Mouse (Mus musculus): ENCODE measurements around the gene Dna2. TPM values are rescaled to one million over a fixed set of nuclear protein-coding genes. Genes with fewer than 3 reads are reported as not detected.

Gene Dna2
- polyA plus RNA-seq, 1 experiment: 0.77 TPM

GRCm38 (mm10) chr10:62948551-62948950 is 1.7 kb downstream of the Dna2 start:
- no peak for TF ChIP-seq MYOD1 (IDR thresholded peaks at IDR 0.05; ENCODE audit: control insufficient read depth in 1 of 3, insufficient read length in 2 of 3, low read depth in 2 of 3)
- no peak for TF ChIP-seq POLR2A (IDR thresholded peaks at IDR 0.05; ENCODE audit: insufficient read length, low read depth)
- TF ChIP-seq USF1 (IDR thresholded peaks at IDR 0.05; ENCODE audit: low read depth): no peak
- no peak for TF ChIP-seq MYOG (IDR thresholded peaks at IDR 0.05; ENCODE audit: control insufficient read depth in 1 of 3, insufficient read depth in 1 of 3, insufficient read length in 2 of 3, low read depth in 2 of 3)
- no peak for TF ChIP-seq MAX (IDR thresholded peaks at IDR 0.05; ENCODE audit: low read depth)
- TF ChIP-seq E2F4 (IDR thresholded peaks at IDR 0.05; ENCODE audit: insufficient read depth): no peak
- TF ChIP-seq TCF12 (IDR thresholded peaks at IDR 0.05; ENCODE audit: insufficient read depth, poor library complexity, severe bottlenecking): no peak
- no peak for TF ChIP-seq REST (IDR thresholded peaks at IDR 0.05; ENCODE audit: insufficient read depth, insufficient read length)
- TF ChIP-seq POLR2AphosphoS2 (IDR thresholded peaks at IDR 0.05; ENCODE audit: insufficient read length, low read depth): no peak
- TF ChIP-seq TCF3 (IDR thresholded peaks at IDR 0.05; ENCODE audit: insufficient read length, low read depth): no peak
- TF ChIP-seq CEBPB (IDR thresholded peaks at IDR 0.05; ENCODE audit: insufficient read depth, poor library complexity, severe bottlenecking): no peak
- no peak for TF ChIP-seq SRF (IDR thresholded peaks at IDR 0.05; ENCODE audit: control insufficient read depth, insufficient read length, low read depth)
- Histone ChIP-seq H3K4me2 (ENCODE audit: low read depth) (no peak overlapping the region), H3ac (ENCODE audit: control insufficient read depth, insufficient read length) (no peak overlapping the region), H3K4me3 (no peak overlapping the region), H3K79me2 (ENCODE audit: control insufficient read depth, insufficient read depth) (no peaks in the 10 kb centered on the region), H3K27me3 (ENCODE audit: control insufficient read depth, insufficient read depth, insufficient read length) (no peaks in the 10 kb centered on the region), H3K36me3 (ENCODE audit: control insufficient read depth, insufficient read depth) (no peaks in the 10 kb centered on the region)

GRCm38 (mm10) chr10:62963956-62964355 is 17.1 kb downstream of the Dna2 start:
- Histone ChIP-seq H3K4me2 (ENCODE audit: low read depth) (no peak overlapping the region), H3K27me3 (ENCODE audit: control insufficient read depth, insufficient read depth, insufficient read length) (no peaks in the 10 kb centered on the region)

GRCm38 (mm10) chr10:62965796-62966195 is 19.0 kb downstream of the Dna2 start:
- no peaks in the 10 kb centered on the region for H3K79me2 ChIP-seq (ENCODE audit: control insufficient read depth, insufficient read depth)
- H3K36me3 ChIP-seq (ENCODE audit: control insufficient read depth, insufficient read depth): no peaks in the 10 kb centered on the region
- no peak overlapping the region for H3ac ChIP-seq (ENCODE audit: control insufficient read depth, insufficient read length)
- no peak overlapping the region for H3K4me3 ChIP-seq
- H3K4me2 ChIP-seq (ENCODE audit: low read depth): no peak overlapping the region
- no peak for TF ChIP-seq MYOG (IDR thresholded peaks at IDR 0.05; ENCODE audit: control insufficient read depth in 1 of 3, insufficient read depth in 1 of 3, insufficient read length in 2 of 3, low read depth in 2 of 3)
- TF ChIP-seq CEBPB (IDR thresholded peaks at IDR 0.05; ENCODE audit: insufficient read depth, poor library complexity, severe bottlenecking): no peak
- TF ChIP-seq MYOD1 (IDR thresholded peaks at IDR 0.05; ENCODE audit: control insufficient read depth in 1 of 3, insufficient read length in 2 of 3, low read depth in 2 of 3): no peak
- TF ChIP-seq TCF3 (IDR thresholded peaks at IDR 0.05; ENCODE audit: insufficient read length, low read depth): no peak
- TF ChIP-seq POLR2A (IDR thresholded peaks at IDR 0.05; ENCODE audit: insufficient read length, low read depth): no peak
- no peak for TF ChIP-seq E2F4 (IDR thresholded peaks at IDR 0.05; ENCODE audit: insufficient read depth)
- no peak for TF ChIP-seq MAX (IDR thresholded peaks at IDR 0.05; ENCODE audit: low read depth)
- no peak for TF ChIP-seq SRF (IDR thresholded peaks at IDR 0.05; ENCODE audit: control insufficient read depth, insufficient read length, low read depth)
- TF ChIP-seq USF1 (IDR thresholded peaks at IDR 0.05; ENCODE audit: low read depth): no peak
- no peak for TF ChIP-seq TCF12 (IDR thresholded peaks at IDR 0.05; ENCODE audit: insufficient read depth, poor library complexity, severe bottlenecking)
- no peaks in the 10 kb centered on the region for H3K27me3 ChIP-seq (ENCODE audit: control insufficient read depth, insufficient read depth, insufficient read length)

More at GRCm38 (mm10) chr10:62963956-62964355, 17.1 kb downstream of the Dna2 start:
- no peak overlapping the region for H3K4me3 ChIP-seq
- no peaks in the 10 kb centered on the region for H3K36me3 ChIP-seq (ENCODE audit: control insufficient read depth, insufficient read depth)
- H3K79me2 ChIP-seq (ENCODE audit: control insufficient read depth, insufficient read depth): no peaks in the 10 kb centered on the region
- no peak overlapping the region for H3ac ChIP-seq (ENCODE audit: control insufficient read depth, insufficient read length)
- no peak for TF ChIP-seq USF1 (IDR thresholded peaks at IDR 0.05; ENCODE audit: low read depth)
- no peak for TF ChIP-seq MYOD1 (IDR thresholded peaks at IDR 0.05; ENCODE audit: control insufficient read depth in 1 of 3, insufficient read length in 2 of 3, low read depth in 2 of 3)
- TF ChIP-seq POLR2AphosphoS2 (IDR thresholded peaks at IDR 0.05; ENCODE audit: insufficient read length, low read depth): no peak
- no peak for TF ChIP-seq TCF12 (IDR thresholded peaks at IDR 0.05; ENCODE audit: insufficient read depth, poor library complexity, severe bottlenecking)

GRCm38 (mm10) chr10:62966291-62966690 is 19.5 kb downstream of the Dna2 start:
- Histone ChIP-seq H3K4me2 (ENCODE audit: low read depth) (no peak overlapping the region), H3K4me3 (no peak overlapping the region), H3K36me3 (ENCODE audit: control insufficient read depth, insufficient read depth) (no peaks in the 10 kb centered on the region), H3ac (ENCODE audit: control insufficient read depth, insufficient read length) (no peak overlapping the region), H3K27me3 (ENCODE audit: control insufficient read depth, insufficient read depth, insufficient read length) (no peaks in the 10 kb centered on the region), H3K79me2 (ENCODE audit: control insufficient read depth, insufficient read depth) (no peaks in the 10 kb centered on the region)
- TF ChIP-seq USF1 (IDR thresholded peaks at IDR 0.05; ENCODE audit: low read depth) (no peak), E2F4 (IDR thresholded peaks at IDR 0.05; ENCODE audit: insufficient read depth) (no peak), POLR2A (IDR thresholded peaks at IDR 0.05; ENCODE audit: insufficient read length, low read depth) (no peak), MAX (IDR thresholded peaks at IDR 0.05; ENCODE audit: low read depth) (no peak), POLR2AphosphoS2 (IDR thresholded peaks at IDR 0.05; ENCODE audit: insufficient read length, low read depth) (no peak), MYOG (IDR thresholded peaks at IDR 0.05; ENCODE audit: control insufficient read depth in 1 of 3, insufficient read depth in 1 of 3, insufficient read length in 2 of 3, low read depth in 2 of 3) (no peak), REST (IDR thresholded peaks at IDR 0.05; ENCODE audit: insufficient read depth, insufficient read length) (no peak), CEBPB (IDR thresholded peaks at IDR 0.05; ENCODE audit: insufficient read depth, poor library complexity, severe bottlenecking) (no peak), TCF12 (IDR thresholded peaks at IDR 0.05; ENCODE audit: insufficient read depth, poor library complexity, severe bottlenecking) (no peak), SRF (IDR thresholded peaks at IDR 0.05; ENCODE audit: control insufficient read depth, insufficient read length, low read depth) (no peak), MYOD1 (IDR thresholded peaks at IDR 0.05; ENCODE audit: control insufficient read depth in 1 of 3, insufficient read length in 2 of 3, low read depth in 2 of 3) (no peak), TCF3 (IDR thresholded peaks at IDR 0.05; ENCODE audit: insufficient read length, low read depth) (no peak)

- no peaks in the 10 kb centered on the region for H3K36me3 ChIP-seq (ENCODE audit: control insufficient read depth, insufficient read depth)
- no peaks in the 10 kb centered on the region for H3K27me3 ChIP-seq (ENCODE audit: control insufficient read depth, insufficient read depth, insufficient read length)
- H3K4me3 ChIP-seq: no peak overlapping the region
- no peak overlapping the region for H3ac ChIP-seq (ENCODE audit: control insufficient read depth, insufficient read length)
- H3K4me2 ChIP-seq (ENCODE audit: low read depth): no peak overlapping the region
- no peak for TF ChIP-seq POLR2AphosphoS2 (IDR thresholded peaks at IDR 0.05; ENCODE audit: insufficient read length, low read depth)
- no peak for TF ChIP-seq POLR2A (IDR thresholded peaks at IDR 0.05; ENCODE audit: insufficient read length, low read depth)
- TF ChIP-seq USF1 (IDR thresholded peaks at IDR 0.05; ENCODE audit: low read depth): no peak
- H3K79me2 ChIP-seq (ENCODE audit: control insufficient read depth, insufficient read depth): no peaks in the 10 kb centered on the region
These were observed 25.0 kb downstream of the Dna2 start for GRCm38 (mm10) chr10:62971821-62972220.
